Mouse (Mus musculus) olfactory bulb, adult 2 months (tissue): ENCODE measurements around the gene Ppm1n.

Source experiments
- CTCF ChIP-seq: fragments of 200-500 bp; IDR thresholded peaks from 2 replicates; pipeline ENCODE4 v1.5.1; 2012; ENCODE audit warnings: low read depth, mild to moderate bottlenecking, low read length, moderate library complexity; ENCODE audit not compliant: insufficient read depth
- POLR2A ChIP-seq: fragments of 200-500 bp; IDR thresholded peaks from 2 replicates; pipeline ENCODE4 v1.6.1; 2012; ENCODE audit warnings: mild to moderate bottlenecking, low read depth, low read length, moderate library complexity; ENCODE audit not compliant: insufficient read depth

- TF ChIP-seq POLR2A, result no peak
- TF ChIP-seq CTCF, result no peak
These were observed 17.9 kb upstream of the Ppm1n start for GRCm38 (mm10) chr7:19297794-19298193.
